Mouse (Mus musculus): ENCODE data around the gene Gm21454.
"Not testable (repeated sequence)": the region's sequence is repeated elsewhere in the genome, so short reads cannot be mapped to it uniquely, and the experiment has no call there.

GRCm38 (mm10) chrY:13223828-13224227 lies 28.4 kb upstream of the Gm21454 start, which contains the start of gene Gm21828:
- TF ChIP-seq POLR2A (IDR thresholded peaks at IDR 0.05; ENCODE audit: low read depth, low read length); CTCF (IDR thresholded peaks at IDR 0.05; ENCODE audit: borderline replicate concordance, insufficient read depth, low read length): not testable (repeated sequence)
